Mouse (Mus musculus) liver, embryonic 16.5 days (tissue): ENCODE measurements at regions not wholly inside any gene's neighbourhood (a gene's known extent, or its start where the extent isn't known, plus 50 kb on each side); places are given as distances from the start of the nearest gene placed in this dataset.

Source experiments
- ATAC-seq: fragments of 200-750 bp; cut with Nextera tagmentation; 2 replicates; pipeline ENCODE4 v1.8.0; 2017; ENCODE audit warnings: low read depth, mild to moderate bottlenecking, moderate number of reproducible peaks, moderate library complexity
- H3K27ac ChIP-seq: fragments of 300-500 bp; sonication (generic); 2 replicates; pipeline ENCODE4 v1.5.1; 2014; ENCODE audit warnings: mild to moderate bottlenecking, low read length
- H3K27me3 ChIP-seq: fragments of 300-500 bp; sonication (generic); 2 replicates; pipeline ENCODE4 v1.6.1; 2014; ENCODE audit warnings: low read depth, low read length, mixed read lengths; ENCODE audit not compliant: control insufficient read depth, insufficient read depth
- H3K36me3 ChIP-seq: fragments of 300-500 bp; sonication (generic); 2 replicates; pipeline ENCODE4 v1.6.1; 2014; ENCODE audit warnings: mild to moderate bottlenecking; ENCODE audit not compliant: control insufficient read depth, insufficient read depth
- H3K4me1 ChIP-seq: fragments of 300-500 bp; sonication (generic); 2 replicates; pipeline ENCODE4 v1.6.1; 2014; ENCODE audit warnings: low read depth, low read length, mixed read lengths; ENCODE audit not compliant: control insufficient read depth
- H3K4me2 ChIP-seq: fragments of 300-500 bp; sonication (generic); 2 replicates; pipeline ENCODE4 v1.6.1; 2014; ENCODE audit warnings: low read depth, low read length, mixed read lengths
- H3K4me3 ChIP-seq: fragments of 300-500 bp; sonication (generic); 2 replicates; pipeline ENCODE4 v1.5.1; 2014; ENCODE audit warnings: low read depth, mild to moderate bottlenecking, low read length
- H3K9ac ChIP-seq: fragments of 300-500 bp; sonication (generic); 2 replicates; pipeline ENCODE4 v1.6.1; 2014; ENCODE audit warnings: low read depth, low read length
- H3K9me3 ChIP-seq: fragments of 300-500 bp; sonication (generic); replicated peaks from 2 replicates; pipeline ENCODE4 v1.6.1; 2016; ENCODE audit warnings: low read length; ENCODE audit not compliant: control insufficient read depth
- WGBS: fragments of 180-500 bp; shearing (Covaris S2); extraction: QIAGEN DNeasy Blood & Tissue Kit; methylation state at CpG from one replicate; pipeline ENCODE4 v1.1.7; 2014; ENCODE audit not compliant: insufficient replicate concordance; 5-methylcytosine and 5-hydroxymethylcytosine counted together

- H3K4me3 ChIP-seq: no peak overlapping the region
- ATAC-seq: no peak
- no peaks in the 10 kb centered on the region for H3K27me3 ChIP-seq
- no peak overlapping the region for H3K9ac ChIP-seq
- H3K4me1 ChIP-seq: no peaks in the 10 kb centered on the region
- 46% methylated on average over 15 of the region's 15 CpGs for WGBS
- H3K4me2 ChIP-seq: no peak overlapping the region
- H3K36me3 ChIP-seq: no peaks in the 10 kb centered on the region
- no peaks in the 10 kb centered on the region for H3K9me3 ChIP-seq
- H3K27ac ChIP-seq: no peak overlapping the region
These were observed 248.2 kb upstream of the 4930412O13Rik start for GRCm38 (mm10) chr2:9632719-9633446.

GRCm38 (mm10) chr2:9639262-9639661 is 241.8 kb upstream of the 4930412O13Rik start:
- ATAC-seq: no peak
- 39% methylated on average over 5 of the region's 5 CpGs for WGBS
- no peak overlapping the region for H3K4me2 ChIP-seq
- no peaks in the 10 kb centered on the region for H3K4me1 ChIP-seq
- no peaks in the 10 kb centered on the region for H3K9me3 ChIP-seq
- H3K27ac ChIP-seq: no peak overlapping the region
- H3K36me3 ChIP-seq: no peaks in the 10 kb centered on the region
- no peaks in the 10 kb centered on the region for H3K27me3 ChIP-seq
- H3K9ac ChIP-seq: no peak overlapping the region
- H3K4me3 ChIP-seq: no peak overlapping the region

- Histone ChIP-seq H3K27ac (no peak overlapping the region), H3K9me3 (no peaks in the 10 kb centered on the region), H3K27me3 (no peaks in the 10 kb centered on the region), H3K4me1 (no peaks in the 10 kb centered on the region), H3K9ac (no peak overlapping the region), H3K4me2 (no peak overlapping the region), H3K36me3 (no peaks in the 10 kb centered on the region), H3K4me3 (no peak overlapping the region)
- no peak for ATAC-seq
- WGBS: 53% methylated on average over 7 of the region's 7 CpGs
These were observed 239.4 kb upstream of the 4930412O13Rik start for GRCm38 (mm10) chr2:9641629-9642028.

- Histone ChIP-seq H3K4me1 (no peaks in the 10 kb centered on the region), H3K9me3 (no peaks in the 10 kb centered on the region), H3K27me3 (no peaks in the 10 kb centered on the region), H3K4me2 (no peak overlapping the region), H3K4me3 (no peak overlapping the region), H3K27ac (no peak overlapping the region), H3K36me3 (no peaks in the 10 kb centered on the region), H3K9ac (no peak overlapping the region)
- no peak for ATAC-seq
- WGBS: 63% methylated on average over 3 of the region's 3 CpGs
These were observed 238.6 kb upstream of the 4930412O13Rik start for GRCm38 (mm10) chr2:9642411-9642810.

- Histone ChIP-seq H3K9me3 (no peaks in the 10 kb centered on the region), H3K4me3 (no peak overlapping the region), H3K4me2 (no peak overlapping the region), H3K9ac (no peak overlapping the region), H3K4me1 (no peaks in the 10 kb centered on the region), H3K27ac (no peak overlapping the region), H3K27me3 (no peaks in the 10 kb centered on the region), H3K36me3 (no peaks in the 10 kb centered on the region)
- WGBS: 63% methylated on average over 3 of the region's 3 CpGs
- no peak for ATAC-seq
These were observed 234.6 kb upstream of the 4930412O13Rik start for GRCm38 (mm10) chr2:9646466-9646865.

GRCm38 (mm10) chr2:9646963-9647362 is 234.1 kb upstream of the 4930412O13Rik start:
- 29% methylated on average over 4 of the region's 4 CpGs for WGBS
- Histone ChIP-seq H3K27ac (no peak overlapping the region), H3K4me2 (no peak overlapping the region), H3K9ac (no peak overlapping the region), H3K9me3 (no peaks in the 10 kb centered on the region), H3K4me3 (no peak overlapping the region), H3K36me3 (no peaks in the 10 kb centered on the region), H3K27me3 (no peaks in the 10 kb centered on the region), H3K4me1 (no peaks in the 10 kb centered on the region)
- ATAC-seq: no peak

- Histone ChIP-seq H3K27ac (no peak overlapping the region), H3K4me1 (no peaks in the 10 kb centered on the region), H3K27me3 (no peaks in the 10 kb centered on the region), H3K4me2 (no peak overlapping the region), H3K9ac (no peak overlapping the region), H3K36me3 (no peaks in the 10 kb centered on the region), H3K4me3 (no peak overlapping the region), H3K9me3 (no peaks in the 10 kb centered on the region)
- no peak for ATAC-seq
- WGBS: 70% methylated on average over 1 of the region's 1 CpGs
These were observed 231.0 kb upstream of the 4930412O13Rik start for GRCm38 (mm10) chr2:9650082-9650481.

- no peak overlapping the region for H3K27ac ChIP-seq
- no peak for ATAC-seq
- H3K9ac ChIP-seq: no peak overlapping the region
- H3K4me3 ChIP-seq: no peak overlapping the region
- H3K36me3 ChIP-seq: no peaks in the 10 kb centered on the region
- H3K4me1 ChIP-seq: no peaks in the 10 kb centered on the region
- WGBS: 67% methylated on average over 4 of the region's 4 CpGs
- H3K27me3 ChIP-seq: no peaks in the 10 kb centered on the region
- H3K9me3 ChIP-seq: no peaks in the 10 kb centered on the region
- H3K4me2 ChIP-seq: no peak overlapping the region
These were observed 222.2 kb upstream of the 4930412O13Rik start for GRCm38 (mm10) chr2:9658880-9659279.

GRCm38 (mm10) chr2:9669621-9670020 is 211.4 kb upstream of the 4930412O13Rik start:
- H3K4me3 ChIP-seq: no peak overlapping the region
- 53% methylated on average over 4 of the region's 4 CpGs for WGBS
- ATAC-seq: no peak

More at GRCm38 (mm10) chr2:9669621-9670020, 211.4 kb upstream of the 4930412O13Rik start:
- H3K4me2 ChIP-seq: no peak overlapping the region
- H3K9me3 ChIP-seq: no peaks in the 10 kb centered on the region
- no peak overlapping the region for H3K9ac ChIP-seq
- H3K27ac ChIP-seq: no peak overlapping the region
- no peaks in the 10 kb centered on the region for H3K36me3 ChIP-seq
- no peaks in the 10 kb centered on the region for H3K4me1 ChIP-seq
- H3K27me3 ChIP-seq: no peaks in the 10 kb centered on the region
